Mouse (Mus musculus): ENCODE data around the gene Mbip.
A peak's percentile ranks its signal among the peaks of the same experiment; 100 is the strongest.

Gene Mbip

DNA sequence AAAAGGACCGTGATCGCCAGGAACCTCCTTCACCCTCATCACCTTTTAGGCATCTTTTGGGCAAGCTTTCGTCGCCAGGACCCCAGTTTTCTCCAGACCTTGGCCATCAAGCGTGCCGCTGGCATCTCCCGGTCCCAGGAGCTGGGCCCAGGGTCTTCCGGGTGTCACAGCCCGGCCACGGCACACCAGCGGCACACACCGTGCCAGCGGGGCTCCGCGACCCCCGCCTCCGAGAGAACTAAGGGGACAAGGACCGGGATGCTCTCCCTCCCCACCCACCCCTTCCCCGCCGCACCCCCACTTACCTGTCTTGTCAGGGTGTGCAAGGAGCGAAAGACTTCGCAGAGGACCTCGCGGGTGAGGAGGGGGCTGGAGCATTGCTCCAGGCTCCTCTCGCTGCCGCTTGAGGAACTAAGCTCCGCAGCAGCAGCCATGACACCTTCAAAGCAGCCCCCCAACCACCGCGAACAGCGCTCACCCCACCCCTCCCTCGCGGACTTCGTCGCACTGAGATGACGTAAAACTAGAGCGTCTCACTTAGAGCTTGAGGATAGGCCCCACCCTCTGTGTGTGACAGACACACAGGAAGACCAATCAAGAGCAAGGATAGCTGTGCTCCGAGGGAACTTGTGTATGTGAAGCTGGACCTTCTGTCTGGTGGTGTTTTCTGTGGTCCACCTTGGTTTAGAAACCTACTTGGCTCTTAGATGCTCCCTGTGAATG lies at the start of gene Mbip:
TSS of gene Mbip (minus strand) at position 528 of the 723 bp plus-strand sequence.
- DNase-seq (ENCODE audit: low read depth, low spot score) = peak; percentile 98

DNA sequence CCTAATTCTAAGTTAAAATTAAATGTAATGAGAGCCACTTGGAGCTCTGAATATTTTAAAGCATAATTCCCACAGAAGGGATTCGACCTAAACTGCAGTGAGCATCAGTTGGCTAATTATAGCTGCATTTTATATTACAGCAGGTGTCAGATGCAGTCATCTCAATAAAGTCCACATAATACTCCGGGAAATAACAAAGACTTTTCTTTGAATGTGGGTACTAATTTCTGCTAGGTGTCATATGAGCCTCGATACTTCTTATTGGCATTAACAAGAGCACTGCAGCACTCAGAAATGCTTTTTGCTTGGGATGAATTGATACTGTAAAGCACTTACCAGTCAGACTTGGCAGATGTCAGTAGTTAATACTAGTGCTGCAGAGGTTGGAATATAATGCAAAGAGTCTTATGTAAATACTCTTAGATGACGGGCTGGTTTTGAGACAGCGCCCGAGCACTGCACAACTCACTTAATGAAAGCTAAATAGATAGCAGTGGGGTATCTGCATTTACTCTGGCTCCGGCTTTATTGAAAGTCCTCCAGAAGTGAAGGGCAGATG lies 42.0 kb upstream of the Mbip start:
- DNase-seq (ENCODE audit: low read depth, low spot score) = no peak

DNA sequence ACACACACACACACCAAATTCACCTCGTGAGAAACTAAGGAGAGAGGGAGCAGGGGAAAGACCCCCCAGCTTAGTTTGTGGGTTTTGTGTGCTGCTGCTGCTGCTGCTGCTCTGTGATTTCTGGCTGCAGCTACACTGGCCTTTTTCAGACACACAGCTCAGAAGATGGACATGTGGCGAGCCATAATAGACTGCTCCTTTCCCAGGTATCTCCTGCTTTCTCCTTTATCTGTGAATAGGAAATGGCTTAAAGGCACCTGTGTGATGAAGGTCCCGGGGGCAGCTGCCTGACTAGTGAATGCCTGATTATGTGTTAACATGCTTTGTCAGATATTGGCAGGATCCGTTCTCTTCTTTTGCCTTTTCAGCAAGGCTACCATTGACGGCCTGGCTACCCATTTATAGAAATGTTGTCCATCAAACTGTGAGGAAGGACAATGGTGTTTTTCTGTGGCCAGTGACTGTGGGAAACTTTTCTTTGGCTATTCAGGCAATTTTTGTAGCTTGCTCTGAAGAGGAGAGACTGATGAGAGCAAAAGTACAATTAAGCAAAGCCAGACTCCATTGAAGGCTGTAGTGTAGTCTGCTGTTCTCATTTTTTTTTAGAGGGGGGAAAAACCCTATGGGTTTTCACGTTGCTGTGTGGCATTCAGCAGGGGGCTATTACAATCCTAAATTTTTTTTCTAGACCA lies 41.4 kb upstream of the Mbip start:
- no peak for DNase-seq (ENCODE audit: low read depth, low spot score)

DNA sequence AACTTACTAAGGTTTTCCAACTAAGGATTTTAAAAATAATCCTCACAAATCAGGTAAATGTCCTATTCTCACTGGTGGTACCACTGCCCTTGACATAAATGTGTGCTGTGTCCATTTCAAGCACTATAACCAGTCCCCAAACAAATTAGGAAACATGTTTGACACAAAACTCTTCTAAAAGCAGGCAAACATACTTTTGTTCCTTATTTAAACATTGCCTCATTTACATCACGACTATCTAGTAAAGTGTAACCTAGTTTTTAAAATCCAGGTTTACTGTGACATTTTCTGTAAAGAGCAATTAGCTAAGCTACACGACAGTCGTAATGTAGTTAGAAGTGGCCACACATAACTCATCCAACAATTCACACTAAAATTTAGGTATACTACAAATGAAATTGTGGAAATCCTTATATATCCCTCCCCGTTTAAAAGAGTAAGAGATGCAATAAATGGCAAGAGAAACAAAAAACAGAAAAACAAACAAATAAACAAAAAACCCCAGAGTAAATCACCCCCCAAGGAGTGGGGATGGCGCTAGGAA lies 851 bp downstream of the Mbip start:
- DNase-seq (ENCODE audit: low read depth, low spot score) = no peak

DNA sequence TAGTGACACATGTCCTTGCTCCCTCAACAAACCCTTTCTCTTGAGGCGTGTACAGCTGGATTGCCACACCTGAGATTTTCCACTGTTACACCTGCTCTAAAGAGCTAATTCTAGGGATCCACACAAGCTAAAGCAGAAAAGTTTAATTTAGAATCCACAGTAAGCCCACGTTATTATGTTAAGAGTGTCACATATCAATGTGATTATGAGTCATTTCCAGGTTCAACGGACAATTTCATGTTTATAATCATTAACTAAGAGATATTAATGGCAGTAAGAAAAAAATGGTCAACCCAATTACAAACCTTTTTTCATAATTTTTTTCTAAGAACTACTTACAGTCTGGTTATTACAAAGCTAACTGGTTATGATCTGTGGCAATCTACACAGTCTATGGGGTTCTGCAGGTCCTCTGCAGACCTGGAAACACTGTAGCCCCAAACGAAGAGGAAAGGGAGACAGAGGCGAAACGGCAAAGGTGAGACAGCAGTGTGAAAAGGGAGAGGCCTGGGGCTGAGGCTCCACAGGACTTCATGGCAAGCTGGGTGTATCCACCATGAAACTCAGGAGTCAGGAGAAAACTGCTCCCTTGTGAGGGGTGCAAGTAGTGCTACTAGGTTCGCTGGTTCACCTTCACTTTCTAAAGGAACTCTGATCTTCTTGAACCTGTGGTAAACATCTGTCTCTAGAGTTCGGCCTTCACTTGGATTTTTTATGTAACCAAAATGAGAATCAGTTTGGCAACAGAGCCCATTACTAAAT lies 6.2 kb downstream of the Mbip start:
- DNase-seq (ENCODE audit: low read depth, low spot score) = no peak

DNA sequence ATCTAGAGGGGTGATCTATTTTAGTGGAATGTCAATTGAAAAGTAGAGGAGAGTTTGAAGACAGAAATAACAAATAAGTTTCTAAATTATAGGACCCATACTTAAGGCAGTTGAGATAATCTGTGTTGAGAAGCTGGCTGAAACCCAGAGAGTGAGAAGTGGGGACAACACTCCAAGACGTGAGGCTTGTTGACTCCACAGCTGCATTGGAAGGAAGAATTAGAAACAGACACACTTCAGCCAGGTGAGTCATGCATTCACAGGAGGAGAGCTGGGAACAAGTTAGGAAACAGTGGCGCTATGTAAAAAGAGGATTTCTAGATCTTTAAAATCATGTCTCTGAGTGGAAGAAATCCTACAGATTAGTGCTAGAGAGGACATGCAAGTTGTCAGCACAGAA lies 12.2 kb downstream of the Mbip start:
- DNase-seq (ENCODE audit: low read depth, low spot score) = no peak

DNA sequence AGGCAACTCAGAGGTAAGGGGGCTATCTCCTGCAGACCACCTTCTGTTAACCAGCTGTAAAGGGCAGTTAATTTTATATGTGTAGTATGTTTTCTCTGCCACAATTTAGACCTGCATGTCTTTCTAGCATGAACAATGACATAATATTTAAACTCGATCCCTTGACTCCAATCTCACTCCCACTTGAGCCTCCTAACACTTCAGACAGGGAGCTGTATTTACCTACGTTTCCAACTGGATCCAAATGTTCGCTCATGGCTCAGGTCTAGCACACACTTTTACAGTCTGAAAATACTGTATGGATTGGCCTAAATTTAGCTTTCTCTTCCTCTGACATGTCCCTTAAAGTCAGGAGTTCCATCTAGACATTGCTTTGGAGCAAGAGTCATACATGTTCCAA lies 13.2 kb downstream of the Mbip start:
- no peak for DNase-seq (ENCODE audit: low read depth, low spot score)

DNA sequence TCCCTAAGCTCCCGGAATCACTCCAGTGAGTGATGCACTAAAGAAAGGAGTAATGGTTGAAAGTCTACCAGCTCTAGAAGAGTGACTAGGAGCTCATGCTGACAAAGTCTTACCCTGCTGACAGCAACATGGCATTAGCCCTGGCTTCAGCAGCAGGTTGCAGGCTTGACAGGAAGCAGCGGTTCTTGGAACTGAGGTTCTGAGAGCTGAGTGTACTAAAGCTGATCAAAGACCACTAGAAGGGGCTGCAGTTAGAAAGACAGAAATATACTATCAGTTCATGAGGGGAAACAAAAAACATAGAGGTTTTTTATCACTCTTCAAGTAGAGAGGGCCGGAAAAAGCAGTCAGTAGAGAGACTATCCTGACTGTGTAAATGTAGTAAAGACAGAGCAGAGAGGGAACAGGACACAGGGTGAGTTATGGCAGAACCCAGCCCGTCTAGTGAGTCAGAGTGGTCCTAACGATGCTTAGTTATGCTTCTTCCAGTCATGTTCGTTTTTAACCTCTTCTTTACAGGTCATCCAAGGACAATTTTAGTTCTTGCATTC lies 18.2 kb downstream of the Mbip start:
- DNase-seq (ENCODE audit: low read depth, low spot score) = no peak

DNA sequence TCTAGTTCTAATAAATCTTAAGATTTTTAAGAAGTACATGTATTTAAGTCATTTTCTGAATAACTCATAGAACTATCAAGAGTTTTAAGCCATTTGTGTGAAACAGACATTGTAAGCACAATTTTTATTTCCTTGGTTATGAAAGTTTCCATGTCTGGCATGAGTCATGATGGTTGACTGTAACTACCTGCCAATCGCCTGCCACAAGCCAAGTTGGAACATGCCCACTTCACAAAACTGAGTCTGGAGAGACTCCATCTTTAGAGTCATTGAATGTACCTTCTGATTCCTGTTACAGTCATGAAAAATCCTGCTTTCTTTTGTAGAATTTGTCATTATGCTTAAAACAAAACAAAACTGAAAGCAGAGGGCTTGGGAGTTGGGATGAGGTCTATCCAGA lies 19.8 kb downstream of the Mbip start:
- DNase-seq (ENCODE audit: low read depth, low spot score) = no peak

DNA sequence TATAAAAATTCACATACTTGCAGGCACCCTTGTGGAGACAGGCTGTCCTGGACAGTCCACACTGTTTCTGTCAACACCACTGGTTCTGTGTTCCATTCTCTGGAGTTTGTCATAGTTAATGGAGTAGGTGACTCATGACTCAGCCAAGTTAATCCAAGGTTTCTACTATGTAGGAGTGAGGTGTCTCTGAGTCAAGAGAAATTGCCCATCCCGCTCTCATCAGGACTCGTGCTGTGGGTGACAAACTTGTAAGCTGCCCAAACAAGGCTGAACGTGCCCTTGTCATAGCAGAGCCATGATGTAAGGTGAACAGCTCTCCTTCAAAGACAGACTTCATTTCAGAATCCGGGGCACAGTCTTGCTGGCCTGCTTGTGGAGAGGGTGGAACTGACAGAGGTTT lies 26.8 kb downstream of the Mbip start:
- no peak for DNase-seq (ENCODE audit: low read depth, low spot score)

DNA sequence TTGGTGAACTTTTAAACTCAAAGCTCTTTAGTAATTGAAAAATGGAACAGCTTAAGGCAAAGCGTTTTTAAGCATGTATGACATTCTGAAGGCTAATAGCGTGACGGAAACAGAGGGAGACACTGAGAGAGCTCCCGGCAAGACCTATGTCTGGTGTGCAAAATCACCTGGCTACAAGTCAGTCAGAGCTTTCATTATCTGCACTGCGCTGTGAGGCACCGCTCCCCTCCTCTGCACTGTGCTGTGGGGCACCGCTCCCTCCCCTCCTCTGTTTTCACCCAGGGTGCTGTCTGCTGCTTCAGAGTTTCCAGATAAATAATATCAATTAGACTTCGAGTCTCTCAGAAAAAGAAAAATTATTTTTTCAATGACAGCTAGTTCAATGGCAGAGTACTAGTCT lies 27.6 kb downstream of the Mbip start:
- no peak for DNase-seq (ENCODE audit: low read depth, low spot score)

DNA sequence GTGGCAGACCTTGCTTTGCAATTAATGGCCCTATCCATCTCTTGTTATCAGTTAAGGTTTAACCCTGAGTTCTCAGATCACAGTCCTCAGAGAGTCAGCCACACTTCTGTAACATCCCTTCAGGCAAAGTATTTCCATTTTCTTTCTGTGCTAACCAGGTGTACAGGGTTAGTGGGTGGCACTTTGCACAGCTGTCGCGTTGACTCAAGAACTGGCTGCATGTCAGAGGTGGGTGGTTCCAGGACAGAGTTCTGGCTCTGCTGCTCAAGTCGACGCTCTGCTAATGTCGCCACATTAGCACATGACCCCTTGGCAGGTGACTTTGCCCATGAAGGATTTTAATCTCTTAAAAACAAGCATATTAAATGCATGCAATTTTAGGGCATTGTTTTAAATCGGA lies 39.9 kb downstream of the Mbip start:
- DNase-seq (ENCODE audit: low read depth, low spot score) = no peak

DNA sequence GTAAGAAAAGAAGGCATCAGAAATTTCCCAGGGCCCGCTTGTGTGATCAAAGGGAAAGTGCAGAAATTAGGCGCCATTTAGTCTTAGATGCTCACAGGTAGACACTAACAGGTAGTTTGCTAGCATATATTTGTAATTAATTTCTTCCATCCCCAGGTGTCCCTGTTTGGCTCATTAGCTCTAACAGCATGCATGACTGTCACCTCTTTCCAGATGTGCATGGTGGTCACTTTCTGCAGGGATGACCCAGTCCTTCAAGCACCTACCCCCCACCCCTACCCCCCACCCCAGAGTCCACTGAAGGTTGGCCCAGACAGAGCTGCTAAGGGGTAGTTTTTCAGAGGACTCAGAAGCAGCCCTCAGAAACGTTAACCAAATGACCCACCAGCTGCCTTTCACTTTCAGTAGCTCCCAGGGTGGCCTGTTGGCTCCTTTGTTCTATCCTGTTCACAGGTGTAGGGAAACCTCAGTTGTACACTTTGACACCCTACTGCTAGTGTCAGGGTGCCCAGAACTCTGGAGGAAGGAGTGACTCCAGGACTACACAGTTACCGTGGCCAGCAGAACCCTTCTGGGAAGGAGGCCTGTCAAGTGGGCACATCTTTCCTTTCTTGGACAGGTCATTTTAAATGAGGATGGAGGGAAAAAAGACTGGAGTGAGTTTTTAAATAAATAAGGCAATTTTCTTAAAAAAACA lies 43.2 kb downstream of the Mbip start:
- DNase-seq (ENCODE audit: low read depth, low spot score) = no peak

DNA sequence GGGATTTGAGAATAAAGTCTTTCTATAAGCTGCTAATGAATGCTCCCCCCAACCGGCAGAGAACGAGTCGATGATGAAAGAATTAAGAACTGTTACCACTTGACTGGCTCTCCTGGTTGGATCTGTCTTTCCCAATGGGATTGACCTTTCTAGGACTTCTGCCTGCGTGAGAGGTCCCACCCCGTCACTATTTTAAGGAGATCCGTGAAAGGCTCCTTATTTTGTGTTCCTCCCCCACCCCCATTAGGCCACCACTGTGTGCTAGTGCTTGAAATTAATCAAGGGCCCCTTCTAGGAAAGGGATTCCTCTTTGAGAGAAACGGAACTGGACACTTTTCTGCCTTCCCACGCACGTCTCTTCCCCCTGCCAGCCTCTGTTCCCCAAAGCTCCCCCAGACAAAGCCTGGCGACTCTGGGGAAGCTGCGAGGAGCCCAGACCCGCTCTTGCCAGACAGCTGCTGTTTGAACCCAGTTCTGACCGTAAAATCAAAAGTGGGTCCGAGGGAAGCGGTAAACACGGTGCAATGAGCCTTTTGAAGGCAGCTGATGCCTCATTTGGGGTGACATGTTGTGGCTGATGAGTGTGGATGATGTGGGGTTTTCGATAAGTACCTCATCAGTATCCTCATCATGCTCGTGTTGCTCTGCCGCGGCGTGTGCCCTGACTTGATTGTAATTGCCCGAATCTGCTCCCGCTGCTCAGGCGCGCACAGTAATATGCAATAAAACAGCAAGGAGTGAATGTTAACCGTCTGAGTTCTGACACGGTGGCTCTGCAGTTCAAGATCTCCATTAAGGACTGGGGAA lies 44.0 kb downstream of the Mbip start:
- peak; percentile 29 for DNase-seq (ENCODE audit: low read depth, low spot score)

DNA sequence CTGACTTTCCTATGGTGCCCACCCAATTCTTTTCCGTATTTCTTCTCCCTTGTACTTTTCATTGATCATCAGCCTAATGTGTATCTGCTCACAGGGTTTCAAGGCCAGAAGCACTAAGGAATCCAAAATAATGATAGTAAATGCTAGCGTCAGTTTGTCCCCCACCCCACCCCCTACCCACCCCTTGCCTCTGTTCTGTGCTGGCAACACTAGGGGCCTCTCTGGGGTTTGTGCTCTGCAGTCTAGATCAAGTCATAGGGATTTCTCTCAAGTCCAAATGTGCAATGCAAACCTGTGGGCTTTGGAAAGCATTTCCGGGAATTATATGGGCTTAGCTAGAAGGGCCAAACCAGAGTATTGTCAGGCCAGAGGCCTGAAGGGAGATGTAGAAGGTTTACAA lies 46.1 kb downstream of the Mbip start:
- no peak for DNase-seq (ENCODE audit: low read depth, low spot score)

DNA sequence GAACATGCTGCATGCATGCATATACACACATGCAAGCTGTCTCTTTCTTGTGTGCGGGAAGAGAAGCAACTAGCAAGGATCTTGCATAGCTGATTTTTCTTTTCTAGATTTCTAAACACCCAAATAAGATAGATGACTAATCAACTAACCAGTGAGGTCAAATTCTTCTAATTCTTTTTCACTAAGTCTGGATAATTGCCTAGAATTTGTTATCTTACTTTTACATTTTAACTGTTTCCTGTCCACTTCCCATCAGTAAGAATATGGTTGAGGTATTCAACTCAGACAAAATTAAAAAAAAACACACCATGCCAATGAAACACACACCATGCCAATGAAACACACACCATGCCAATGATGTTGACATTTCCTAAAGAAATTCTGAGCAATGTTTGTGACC lies 46.8 kb downstream of the Mbip start:
- DNase-seq (ENCODE audit: low read depth, low spot score) = no peak

DNA sequence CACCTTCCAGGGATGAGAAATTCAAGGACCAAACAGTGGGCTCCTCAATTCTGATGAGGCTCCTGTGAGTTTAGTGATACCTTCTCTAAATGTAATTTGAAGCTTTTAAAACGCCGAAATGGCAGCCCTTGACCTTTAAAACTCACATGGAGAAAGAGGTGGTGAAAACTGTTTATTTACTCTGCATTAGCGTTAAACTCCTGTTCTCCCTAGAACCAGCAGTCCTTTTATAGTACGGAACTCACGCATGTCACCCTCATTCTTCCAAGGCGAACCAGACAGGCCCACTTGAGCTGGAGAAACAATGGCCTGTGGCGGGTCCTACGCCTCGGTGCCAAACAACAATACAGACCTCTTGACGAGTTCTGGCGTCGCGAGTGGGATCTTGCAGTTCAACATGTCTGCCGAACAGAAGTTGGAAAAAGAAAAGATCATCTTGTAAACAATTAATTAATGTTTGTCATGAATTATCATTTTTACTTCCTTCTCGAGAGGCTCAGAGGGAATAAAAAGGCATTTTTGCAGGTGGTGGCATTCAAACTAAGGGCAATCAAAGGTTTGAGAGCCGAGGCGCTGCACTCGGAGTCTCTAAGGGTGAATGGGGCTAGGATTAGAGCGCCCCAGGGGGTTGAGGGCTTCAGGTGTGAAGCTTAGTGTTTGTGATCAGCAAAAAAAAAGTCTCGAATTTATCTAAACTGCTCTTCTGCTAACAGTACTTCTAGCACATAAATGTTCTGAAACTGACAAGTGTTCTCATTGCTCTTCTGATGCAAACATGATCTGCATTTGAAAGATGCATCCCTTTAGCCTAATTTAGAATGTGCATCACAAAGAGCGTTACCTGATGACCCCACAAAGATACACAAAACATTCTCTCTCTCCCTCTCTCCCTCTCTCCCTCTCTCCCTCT lies 47.5 kb downstream of the Mbip start:
- no peak for DNase-seq (ENCODE audit: low read depth, low spot score)

DNA sequence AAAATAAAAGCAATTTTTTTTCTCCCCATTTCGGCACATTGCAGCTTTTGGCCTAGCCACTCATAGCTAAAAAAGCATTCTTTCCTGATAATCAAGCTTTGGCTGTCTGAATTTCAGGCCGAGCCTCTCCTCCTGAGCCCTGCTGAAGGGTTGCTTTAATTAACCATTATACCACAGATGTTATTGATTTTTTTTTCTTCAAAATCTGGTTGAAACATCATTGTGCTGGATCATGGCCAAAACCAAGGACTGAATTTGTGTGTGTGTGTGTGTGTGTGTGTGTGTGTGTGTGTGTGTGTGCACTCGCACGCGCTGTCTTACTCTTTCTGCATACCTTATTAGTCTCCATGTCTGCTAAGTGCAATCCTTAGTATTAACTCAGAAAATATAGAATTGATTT lies 48.6 kb downstream of the Mbip start:
- DNase-seq (ENCODE audit: low read depth, low spot score) = no peak

DNA sequence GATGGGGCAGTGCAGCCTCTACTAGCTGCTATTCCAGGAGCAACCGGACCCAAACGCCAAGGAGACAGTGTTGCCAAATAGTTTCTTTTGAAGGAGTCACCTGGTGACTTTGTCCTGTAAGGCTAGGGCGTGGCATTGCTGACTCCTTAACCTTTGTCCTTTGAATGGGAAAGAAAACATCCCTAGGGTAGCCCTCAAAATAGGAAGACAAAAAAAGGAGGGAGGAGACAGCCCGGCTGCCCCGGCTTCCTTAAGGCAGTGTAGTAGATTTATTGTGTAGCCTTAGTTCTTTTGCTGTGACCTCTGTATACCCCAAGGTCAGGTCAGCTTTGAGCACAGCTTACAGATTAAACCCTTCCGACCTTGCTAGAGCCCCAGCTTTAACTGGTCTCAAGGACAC lies 49.2 kb downstream of the Mbip start:
- no peak for DNase-seq (ENCODE audit: low read depth, low spot score)
